Mouse (Mus musculus): ENCODE measurements around the gene Ago3. TPM values are rescaled to one million over a fixed set of nuclear protein-coding genes. Genes with fewer than 3 reads are reported as not detected.

The Ago3 gene
- polyA plus RNA-seq, 1 experiment from 2014 or later, result 8.7 TPM

DNA sequence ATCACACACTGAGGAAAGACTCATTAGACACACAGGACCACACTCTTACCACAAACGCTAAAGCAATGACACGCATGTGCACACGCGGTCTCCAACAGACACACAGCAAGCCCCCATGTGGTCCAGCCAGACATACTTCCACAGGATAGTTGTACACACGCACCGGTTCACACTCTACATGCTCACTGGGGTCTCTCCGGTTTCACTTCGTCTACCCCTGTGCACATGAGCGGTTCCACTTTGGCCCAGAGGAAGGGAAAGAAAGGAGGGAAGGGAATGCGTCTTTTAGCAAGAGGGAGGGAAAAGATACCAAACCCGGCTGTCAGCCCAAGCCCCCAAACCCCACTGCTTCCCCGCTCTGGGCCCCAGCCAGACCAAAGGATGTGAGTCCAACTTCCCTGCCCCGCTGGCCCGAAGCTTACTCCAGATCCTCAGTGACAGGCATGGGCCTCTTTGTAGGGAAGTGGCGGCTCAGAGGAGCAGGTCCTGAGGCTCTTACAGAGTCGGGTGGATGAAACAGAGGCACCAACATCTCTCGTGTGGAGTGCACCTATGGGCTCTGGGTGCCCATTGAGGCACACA lies 141.2 kb downstream of the Ago3 start:
- ATAC-seq (replicated peaks; ENCODE audit: low FRiP score, low read depth), result no peak
- H3K4me3 ChIP-seq (replicated peaks; ENCODE audit: low read depth, low read length), result no peak overlapping the region

GRCm38 (mm10) chr4:126287302-126287995 lies 141.9 kb downstream of the Ago3 start:
- 30% methylated on average over 11 of the region's 11 CpGs for WGBS
- no peaks in the 10 kb centered on the region for H3K9me3 ChIP-seq (replicated peaks; ENCODE audit: low read length)
- peaks cover 15% of the 10 kb centered on the region for H3K27me3 ChIP-seq (ENCODE audit: insufficient read depth, low read length)
- no peak for TF ChIP-seq CTCF (IDR thresholded peaks at IDR 0.05; ENCODE audit: low read depth)
- peak overlapping the region; percentile 77 for H3K4me2 ChIP-seq (ENCODE audit: low read length)
- H3K27ac ChIP-seq, result no peak overlapping the region
- no peak overlapping the region for H3K9ac ChIP-seq (ENCODE audit: low read depth, low read length)
- H3K4me3 ChIP-seq (replicated peaks; ENCODE audit: low read depth, low read length), result no peak overlapping the region
- ATAC-seq (replicated peaks; ENCODE audit: low FRiP score, low read depth) (no peak; the same call in 1 of the 2 replicates), DNase-seq (ENCODE audit: low spot score) (peak; percentile 50)
- H3K4me1 ChIP-seq (replicated peaks; ENCODE audit: insufficient read depth, low read length), result peaks cover 17% of the 10 kb centered on the region; the same call in 1 of the 2 replicates
- no peaks in the 10 kb centered on the region for H3K36me3 ChIP-seq (ENCODE audit: insufficient read depth, low read length)

More for the DNA sequence above, 141.2 kb downstream of the Ago3 start:
- no peaks in the 10 kb centered on the region for H3K9me3 ChIP-seq (replicated peaks; ENCODE audit: low read length)
- WGBS, result 27% methylated on average over 17 of the region's 17 CpGs
- no peak for TF ChIP-seq CTCF (IDR thresholded peaks at IDR 0.05; ENCODE audit: low read depth)
- no peak overlapping the region for H3K9ac ChIP-seq (ENCODE audit: low read depth, low read length)
- DNase-seq (ENCODE audit: low spot score), result peak; percentile 63
- no peaks in the 10 kb centered on the region for H3K36me3 ChIP-seq (ENCODE audit: insufficient read depth, low read length)
- H3K4me2 ChIP-seq (ENCODE audit: low read length), result peak overlapping the region; percentile 77
- peak overlapping the region; percentile 25; the same call in 1 of the 2 replicates for H3K27ac ChIP-seq
- H3K4me1 ChIP-seq (replicated peaks; ENCODE audit: insufficient read depth, low read length), result peaks cover 17% of the 10 kb centered on the region; the same call in 1 of the 2 replicates
- H3K27me3 ChIP-seq (ENCODE audit: insufficient read depth, low read length), result peaks cover 15% of the 10 kb centered on the region

GRCm38 (mm10) chr4:126286492-126286891 lies 142.9 kb downstream of the Ago3 start, which contains the start of gene Col8a2:
Gene Col8a2 (plus strand): TSS chr4:126286793.
- peaks cover 15% of the 10 kb centered on the region; the same call in 1 of the 2 replicates for H3K4me1 ChIP-seq (replicated peaks; ENCODE audit: insufficient read depth, low read length)
- H3K27ac ChIP-seq, result 0 out of 2 replicates have a peak within 1 kb of the TSS, but pooled peaks have one; percentile 19
- 2% methylated on average over 19 of the region's 42 CpGs for WGBS
- peak; percentile 44 for DNase-seq (ENCODE audit: low spot score)
- ATAC-seq (replicated peaks; ENCODE audit: low FRiP score, low read depth), result peak; percentile 44; the same call in 1 of the 2 replicates
- TF ChIP-seq CTCF (IDR thresholded peaks at IDR 0.05; ENCODE audit: low read depth), result no peak
- no peaks in the 10 kb centered on the region for H3K9me3 ChIP-seq (replicated peaks; ENCODE audit: low read length)
- peak within 1 kb of the TSS; percentile 77 for H3K4me2 ChIP-seq (ENCODE audit: low read length)
- peaks cover 15% of the 10 kb centered on the region for H3K27me3 ChIP-seq (ENCODE audit: insufficient read depth, low read length)
- peak within 1 kb of the TSS; percentile 47 for H3K9ac ChIP-seq (ENCODE audit: low read depth, low read length)
- peak within 1 kb of the TSS; percentile 44 for H3K4me3 ChIP-seq (replicated peaks; ENCODE audit: low read depth, low read length)
- no peaks in the 10 kb centered on the region for H3K36me3 ChIP-seq (ENCODE audit: insufficient read depth, low read length)

- WGBS, result 86% methylated on average over 8 of the region's 8 CpGs
- H3K4me3 ChIP-seq (replicated peaks; ENCODE audit: low read depth, low read length), result no peak overlapping the region
- peaks cover 15% of the 10 kb centered on the region for H3K27me3 ChIP-seq (ENCODE audit: insufficient read depth, low read length)
Observed at GRCm38 (mm10) chr4:126283582-126283981, 145.8 kb downstream of the Ago3 start.

DNA sequence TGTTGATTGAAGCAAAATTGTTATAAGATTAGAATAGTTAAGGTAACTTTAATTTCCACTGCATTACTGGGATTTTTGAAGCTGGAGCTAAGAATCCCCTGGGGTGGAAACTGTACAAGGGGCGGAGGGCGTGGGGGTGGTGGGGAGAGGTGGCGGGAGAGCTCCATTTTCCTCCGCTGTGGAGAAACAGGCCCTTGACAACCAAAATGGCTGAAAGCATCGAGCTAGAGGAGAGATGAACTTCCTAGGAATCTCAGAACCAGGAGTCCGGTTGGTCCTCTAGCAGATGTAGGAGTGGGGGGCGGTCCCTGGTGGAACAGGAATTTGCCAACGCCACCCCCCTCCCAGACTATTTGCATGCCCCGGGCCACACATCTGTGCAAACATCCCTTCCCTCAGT lies 147.7 kb downstream of the Ago3 start:
- DNase-seq (ENCODE audit: low spot score) (no peak), ATAC-seq (replicated peaks; ENCODE audit: low FRiP score, low read depth) (no peak)
- no peak overlapping the region for H3K4me3 ChIP-seq (replicated peaks; ENCODE audit: low read depth, low read length)
- H3K9ac ChIP-seq (ENCODE audit: low read depth, low read length), result no peak overlapping the region
- 68% methylated on average over 9 of the region's 9 CpGs for WGBS
- no peak overlapping the region for H3K4me2 ChIP-seq (ENCODE audit: low read length)
- no peaks in the 10 kb centered on the region for H3K36me3 ChIP-seq (ENCODE audit: insufficient read depth, low read length)
- H3K4me1 ChIP-seq (replicated peaks; ENCODE audit: insufficient read depth, low read length), result peaks cover 6% of the 10 kb centered on the region; the same call in 1 of the 2 replicates
- no peak for TF ChIP-seq CTCF (IDR thresholded peaks at IDR 0.05; ENCODE audit: low read depth)
- no peak overlapping the region for H3K27ac ChIP-seq
- no peaks in the 10 kb centered on the region for H3K9me3 ChIP-seq (replicated peaks; ENCODE audit: low read length)
- H3K27me3 ChIP-seq (ENCODE audit: insufficient read depth, low read length), result peaks cover 8% of the 10 kb centered on the region

More at GRCm38 (mm10) chr4:126283582-126283981, 145.8 kb downstream of the Ago3 start:
- Histone ChIP-seq H3K9me3 (replicated peaks; ENCODE audit: low read length) (no peaks in the 10 kb centered on the region), H3K9ac (ENCODE audit: low read depth, low read length) (no peak overlapping the region), H3K36me3 (ENCODE audit: insufficient read depth, low read length) (no peaks in the 10 kb centered on the region), H3K4me2 (ENCODE audit: low read length) (no peak overlapping the region), H3K27ac (no peak overlapping the region), H3K4me1 (replicated peaks; ENCODE audit: insufficient read depth, low read length) (peaks cover 8% of the 10 kb centered on the region; the same call in 1 of the 2 replicates)
- DNase-seq (ENCODE audit: low spot score), result no peak
- ATAC-seq (replicated peaks; ENCODE audit: low FRiP score, low read depth), result no peak
- TF ChIP-seq CTCF (IDR thresholded peaks at IDR 0.05; ENCODE audit: low read depth), result no peak

Other genes starting within 250 kb of the Ago3 start
- gene Thrap3, start 226.8 kb downstream of the Ago3 start, polyA plus RNA-seq (2015; fragmentation: Nextera tagmentation; extraction: Ambion mirVana), result 136 and 156 TPM in 2 replicates
- 22.4 and 27.3 TPM in 2 replicates for gene Map7d1, start 173.2 kb downstream of the Ago3 start, polyA plus RNA-seq (2015; fragmentation: Nextera tagmentation; extraction: Ambion mirVana)
- 115 and 121 TPM in 2 replicates for gene Trappc3, start 167.2 kb downstream of the Ago3 start, polyA plus RNA-seq (2015; fragmentation: Nextera tagmentation; extraction: Ambion mirVana)
- gene Col8a2, start 142.8 kb downstream of the Ago3 start, polyA plus RNA-seq (2015; fragmentation: Nextera tagmentation; extraction: Ambion mirVana), result 7.9 and 8.1 TPM in 2 replicates
- 64.5 and 65.2 TPM in 2 replicates for gene Adprhl2, start 107.9 kb downstream of the Ago3 start, polyA plus RNA-seq (2015; fragmentation: Nextera tagmentation; extraction: Ambion mirVana)
- gene Tekt2, start 103.9 kb downstream of the Ago3 start, polyA plus RNA-seq (2015; fragmentation: Nextera tagmentation; extraction: Ambion mirVana), result 2.1 TPM in 2 replicates
- gene Ago1, start 39.0 kb upstream of the Ago3 start, polyA plus RNA-seq (2015; fragmentation: Nextera tagmentation; extraction: Ambion mirVana), result 4.4 TPM in 2 replicates
- gene Ago4, start 103.9 kb upstream of the Ago3 start, polyA plus RNA-seq (2015; fragmentation: Nextera tagmentation; extraction: Ambion mirVana), result 1.4 and 1.8 TPM in 2 replicates
- gene Clspn, start 127.4 kb upstream of the Ago3 start, polyA plus RNA-seq (2015; fragmentation: Nextera tagmentation; extraction: Ambion mirVana), result 13.3 and 18.0 TPM in 2 replicates
- 1.3 and 1.9 TPM in 2 replicates for gene 5730409E04Rik, start 180.3 kb upstream of the Ago3 start, polyA plus RNA-seq (2015; fragmentation: Nextera tagmentation; extraction: Ambion mirVana)
- gene Psmb2, start 248.1 kb upstream of the Ago3 start, polyA plus RNA-seq (2015; fragmentation: Nextera tagmentation; extraction: Ambion mirVana), result 450 and 458 TPM in 2 replicates